Mouse (Mus musculus) adrenal gland, postnatal 10 days (tissue): ENCODE results near the gene Nol11. TPM values are rescaled to one million over a fixed set of nuclear protein-coding genes. Genes with fewer than 3 reads are reported as not detected.

Experiments used
- DNase-seq: peaks from one replicate; pipeline ENCODE4 v3.0.0; 2021; ENCODE audit warnings: mixed read lengths
- long read RNA-seq, 2 experiments: library from polyadenylated mRNA; stranded (forward); transcript quantifications; one replicate each; pipeline ENCODE4 v2.0.0; 2021
- total RNA-seq, 2 experiments: library from RNA; stranded (reverse); gene quantifications; 2 replicates each; pipeline ENCODE4 v1.2.3; 2021

The Nol11 gene
- 10 to 100 TPM; 21.1 to 21.8 TPM for total RNA-seq
- long read RNA-seq, experiment 1, transcript Nol11-201 (18 exons, 3,158 nt), result major isoform, 21 of 35 reads
- long read RNA-seq, experiment 1, partial matches to known transcripts, result 7 of 35 reads
- long read RNA-seq, experiment 1, other reads (novel, unspliced or antisense), result 5 of 35 reads
- long read RNA-seq, experiment 2, transcript Nol11-201 (18 exons, 3,158 nt), result major isoform, 23 of 26 reads
- long read RNA-seq, experiment 2, partial matches to known transcripts, result 1 of 26 reads
- long read RNA-seq, experiment 2, other reads (novel, unspliced or antisense), result 2 of 26 reads

- peak; percentile 99 for DNase-seq
Measured at GRCm38 (mm10) chr11:107188565-107189552, at the start of gene Nol11. Gene Nol11, minus strand, starts transcription at chr11:107189381.

DNA sequence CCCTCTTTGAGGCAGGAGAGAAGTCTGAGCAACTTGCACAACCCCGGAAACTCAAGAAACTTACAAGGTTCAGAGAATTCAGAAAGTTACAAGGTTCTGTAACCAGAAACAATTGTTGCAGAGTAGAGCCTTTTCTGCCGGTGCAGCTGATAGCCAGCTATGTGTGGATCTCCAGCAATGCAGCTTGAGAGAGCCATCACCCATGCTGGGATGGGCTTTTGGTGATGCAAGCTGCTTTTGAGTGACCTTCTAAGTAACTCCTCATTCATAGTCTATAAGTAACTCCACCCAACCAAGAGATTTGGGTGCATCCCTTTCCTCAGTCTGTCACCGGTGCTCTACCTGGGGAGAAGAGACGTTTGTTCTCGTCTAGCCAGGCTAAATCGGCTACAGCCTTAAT lies 49.3 kb upstream of the Nol11 start:
- DNase-seq, result no peak

DNA sequence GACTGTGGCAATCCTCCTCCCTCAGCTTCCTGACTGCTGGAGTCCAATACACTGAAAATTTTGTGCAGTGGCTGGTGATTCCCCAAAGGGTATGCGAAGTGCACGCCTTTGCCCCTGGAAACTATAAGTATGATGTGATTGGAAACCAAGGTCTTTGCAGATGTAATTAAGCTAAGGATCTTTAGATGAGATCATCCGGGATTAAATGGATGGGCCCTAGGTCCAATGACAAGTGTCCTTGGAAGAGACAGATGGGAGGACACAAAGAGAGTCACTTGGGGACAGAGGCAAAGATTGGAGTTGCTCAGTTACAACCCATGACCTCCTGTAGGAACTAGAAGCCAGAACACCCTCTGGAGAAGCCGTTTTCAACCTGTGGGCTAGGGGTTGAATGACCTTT lies 48.4 kb upstream of the Nol11 start:
- no peak for DNase-seq

DNA sequence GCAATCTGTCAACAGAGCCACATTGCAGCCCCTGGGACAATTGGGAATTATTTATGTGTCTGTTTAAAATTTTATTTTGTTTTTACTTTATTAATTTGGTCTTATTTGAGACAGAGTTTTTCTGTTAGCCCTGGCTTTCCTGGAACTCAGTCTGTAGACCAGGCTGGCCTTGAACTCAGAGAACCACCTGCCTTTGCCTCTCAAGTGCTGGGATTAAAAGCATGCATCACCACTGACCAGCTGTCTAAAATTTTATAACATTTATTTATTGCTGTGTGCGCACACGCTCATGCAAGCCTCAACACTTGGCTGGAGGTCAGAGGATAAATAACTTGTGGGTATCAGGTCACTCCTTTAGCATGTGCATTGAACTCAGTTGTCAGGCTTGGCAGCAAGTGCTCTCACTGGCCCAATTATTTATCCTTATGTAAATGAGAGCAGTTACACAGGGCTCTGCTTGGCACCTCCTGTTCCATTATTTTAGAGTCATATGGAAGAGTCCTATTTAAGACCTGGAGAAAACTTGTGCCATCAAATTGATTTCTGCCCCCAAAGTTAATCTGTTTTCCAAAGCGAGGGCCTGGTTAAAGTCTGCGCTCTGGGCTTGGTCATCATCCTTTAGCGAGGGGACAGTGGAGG lies 44.2 kb upstream of the Nol11 start:
- DNase-seq, result no peak

DNA sequence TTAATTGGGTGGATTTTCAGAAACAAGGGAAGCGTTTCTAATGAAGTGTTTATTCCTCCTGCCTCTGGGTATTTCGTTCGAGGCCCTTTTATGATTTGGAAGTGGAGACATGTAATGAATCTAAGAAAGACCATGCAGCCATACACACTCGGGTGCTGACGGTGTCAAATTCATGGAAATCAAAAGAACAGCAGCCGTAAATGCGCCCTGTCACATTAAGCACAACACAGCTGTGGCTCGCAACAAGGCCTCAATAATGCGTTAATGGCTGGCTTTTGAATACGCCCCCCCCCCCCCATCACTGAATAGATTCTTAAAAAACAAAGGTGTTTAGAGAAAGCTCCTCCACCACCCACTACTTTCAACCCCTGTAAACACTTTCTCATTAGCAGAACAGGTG lies 40.9 kb upstream of the Nol11 start:
- no peak for DNase-seq

GRCm38 (mm10) chr11:107226431-107226830 lies 37.2 kb upstream of the Nol11 start:
- DNase-seq, result no peak

DNA sequence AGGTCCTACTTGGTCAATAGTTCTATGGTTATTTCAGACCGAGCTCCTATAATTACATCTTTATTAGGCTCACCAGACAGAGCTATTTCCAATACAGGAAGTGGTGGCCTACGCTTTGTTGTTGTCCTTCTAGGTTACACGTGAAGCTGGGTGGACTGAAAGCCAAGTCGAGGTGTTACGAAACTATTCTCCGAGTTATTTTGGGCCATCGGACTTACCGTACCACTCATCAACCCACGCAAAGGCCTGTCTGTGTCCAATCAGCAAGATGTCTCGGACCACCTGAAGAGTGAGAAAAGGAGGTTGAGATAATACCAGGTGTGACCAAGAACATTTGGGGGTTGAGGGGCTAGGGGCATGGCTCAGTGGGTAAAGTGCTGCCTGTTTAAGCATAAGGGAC lies 36.8 kb upstream of the Nol11 start:
- no peak for DNase-seq

GRCm38 (mm10) chr11:107225301-107225700 lies 36.1 kb upstream of the Nol11 start:
- DNase-seq, result peak; percentile 23

- no peak for DNase-seq
Measured at GRCm38 (mm10) chr11:107223667-107224214, 34.6 kb upstream of the Nol11 start.

DNA sequence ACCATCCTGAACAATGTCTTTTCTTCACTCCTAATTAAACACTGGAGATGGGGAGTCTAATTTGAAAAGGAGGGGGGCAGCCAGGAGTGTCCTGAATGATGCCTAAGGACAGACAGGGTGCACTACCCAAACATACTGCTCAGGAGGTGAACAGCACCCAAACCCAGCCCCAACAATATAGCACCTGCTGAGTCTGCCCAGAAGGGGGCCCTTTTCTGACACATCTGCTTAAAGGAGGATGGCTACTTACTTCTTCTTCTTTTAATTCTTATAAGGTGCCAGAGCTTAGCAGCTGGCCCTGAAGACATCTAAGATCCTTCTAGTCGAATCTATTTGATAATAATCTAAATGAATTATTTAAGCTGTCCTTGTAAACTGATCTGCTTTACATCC lies 34.0 kb upstream of the Nol11 start:
- DNase-seq, result no peak

DNA sequence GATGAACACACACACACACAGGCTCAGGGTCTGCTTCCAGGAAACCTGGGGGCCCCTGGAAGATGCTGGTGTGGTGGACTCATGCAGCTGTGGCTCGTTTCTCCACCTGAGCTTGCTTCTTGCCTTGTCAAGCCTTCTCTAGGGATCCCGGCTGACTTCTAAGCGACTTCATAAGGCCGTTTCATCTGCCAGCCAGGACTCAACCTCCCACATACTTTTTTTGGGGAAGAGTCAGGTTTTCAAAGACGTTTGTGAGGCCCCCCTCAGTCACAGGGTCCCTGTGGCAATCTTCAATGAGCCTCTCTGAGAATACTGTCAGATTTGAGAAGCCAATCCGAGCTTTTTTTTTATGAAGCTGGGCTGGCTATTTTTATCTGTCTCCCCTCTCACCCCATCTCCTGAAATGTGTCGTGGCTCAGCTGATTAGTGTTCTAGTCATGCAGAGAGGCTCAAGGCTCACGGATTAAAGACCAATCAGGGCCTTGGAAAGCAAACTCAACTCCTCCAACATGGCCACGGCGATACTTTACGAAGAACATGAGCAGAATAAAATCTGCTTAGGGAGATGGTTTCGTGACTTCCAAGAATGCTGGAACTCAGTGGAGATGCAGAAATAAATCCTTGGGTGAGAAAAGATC lies 33.5 kb upstream of the Nol11 start:
- DNase-seq, result no peak

- no peak for DNase-seq
Measured at GRCm38 (mm10) chr11:107215111-107215510, 25.9 kb upstream of the Nol11 start.

- DNase-seq, result no peak
Measured at GRCm38 (mm10) chr11:107213745-107214144, 24.6 kb upstream of the Nol11 start.

- no peak for DNase-seq
Measured at GRCm38 (mm10) chr11:107209818-107210217, 20.6 kb upstream of the Nol11 start.

- DNase-seq, result no peak
Measured at GRCm38 (mm10) chr11:107201773-107202172, 12.6 kb upstream of the Nol11 start.

DNA sequence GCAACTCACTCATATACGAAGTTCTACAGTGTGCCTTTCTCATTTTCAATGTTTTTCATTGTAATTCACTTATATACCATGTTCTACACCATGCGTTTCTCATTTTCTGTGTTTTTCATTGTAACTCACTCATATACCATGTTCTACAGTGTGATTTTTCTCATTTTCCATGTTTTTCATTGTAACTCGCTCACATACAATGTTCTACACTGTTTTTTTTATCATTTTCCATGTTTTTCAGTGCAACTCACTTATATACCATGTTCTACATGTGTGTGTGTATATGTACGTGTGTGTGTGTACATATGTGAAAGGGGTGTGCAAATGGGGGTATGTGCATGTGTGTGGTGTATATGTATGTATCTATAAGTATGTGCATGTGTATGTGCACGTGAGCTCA lies 10.1 kb upstream of the Nol11 start:
- no peak for DNase-seq

DNA sequence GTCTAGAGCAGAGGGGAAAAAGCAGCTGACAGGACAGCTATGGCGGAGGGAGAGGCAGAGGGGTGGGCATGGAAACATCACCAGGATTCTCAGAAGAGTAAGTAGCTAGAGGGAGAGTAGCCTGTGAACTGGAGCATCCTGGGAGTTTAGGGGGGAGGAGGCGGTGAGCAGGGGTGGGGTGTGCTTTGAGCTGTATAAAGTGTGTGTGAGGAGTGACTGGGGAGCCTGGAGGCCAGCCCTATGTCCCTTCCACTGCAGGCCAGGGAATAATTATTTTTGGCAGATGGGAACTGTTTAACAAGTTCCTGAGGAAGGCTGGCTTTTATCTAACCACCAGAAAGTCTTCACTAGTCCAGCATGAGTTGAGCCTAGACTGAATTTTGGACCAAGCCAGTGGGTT lies 6.2 kb upstream of the Nol11 start:
- DNase-seq, result no peak

DNA sequence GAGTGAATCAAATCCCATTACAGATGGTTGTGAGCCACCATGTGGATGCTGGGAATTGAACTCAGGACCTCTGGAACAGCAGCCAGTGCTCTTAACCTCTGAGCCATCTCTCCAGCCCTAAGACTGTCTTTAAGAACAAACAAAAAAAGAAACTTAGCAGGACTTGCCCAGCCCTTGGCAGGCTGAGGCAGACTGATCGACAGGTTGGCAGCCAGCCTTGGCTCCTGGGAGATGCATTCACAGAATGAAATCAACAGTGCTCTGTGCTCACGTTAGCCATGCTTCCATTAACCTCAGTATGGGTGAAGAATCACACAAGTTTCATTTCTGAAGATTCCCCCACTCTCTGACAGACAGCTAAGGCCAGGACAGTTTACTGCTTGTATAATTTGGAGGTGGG lies 1.2 kb upstream of the Nol11 start:
- DNase-seq, result peak; percentile 63

GRCm38 (mm10) chr11:107183777-107184176 lies 5.4 kb downstream of the Nol11 start:
- DNase-seq, result no peak

- no peak for DNase-seq
Measured at GRCm38 (mm10) chr11:107161215-107161614, 28.0 kb downstream of the Nol11 start.

GRCm38 (mm10) chr11:107159034-107159433 lies 30.1 kb downstream of the Nol11 start:
- DNase-seq, result no peak
